Mouse (Mus musculus) forebrain, embryonic 11.5 days (tissue): Measurements from ENCODE around the gene Ppp1r35. TPM values are rescaled to one million over a fixed set of nuclear protein-coding genes. Genes with fewer than 3 reads are reported as not detected.

Experiments used
- ATAC-seq: fragments of 200-750 bp; cut with Nextera tagmentation; replicated peaks from 2 replicates; pipeline ENCODE4 v1.8.0; 2017; ENCODE audit warnings: moderate TSS enrichment; ENCODE audit not compliant: low FRiP score
- DNase-seq: peaks from one replicate; pipeline ENCODE4 v3.0.0-alpha.2; 2017; ENCODE audit warnings: low spot score
- H3K27ac ChIP-seq: fragments of 300-500 bp; sonication (generic); 2 replicates; pipeline ENCODE4 v1.5.1; 2014; ENCODE audit warnings: low read depth, low read length
- H3K27me3 ChIP-seq: fragments of 300-500 bp; sonication (generic); 2 replicates; pipeline ENCODE4 v1.6.1; 2014; ENCODE audit warnings: mild to moderate bottlenecking, low read length, mixed read lengths; ENCODE audit not compliant: control insufficient read depth, insufficient read depth
- H3K36me3 ChIP-seq: fragments of 300-500 bp; sonication (generic); 2 replicates; pipeline ENCODE4 v1.6.1; 2014; ENCODE audit warnings: mild to moderate bottlenecking, low read length, moderate library complexity, mixed read lengths; ENCODE audit not compliant: control insufficient read depth, insufficient read depth
- H3K4me1 ChIP-seq: fragments of 300-500 bp; sonication (generic); replicated peaks from 2 replicates; pipeline ENCODE4 v1.6.1; 2014; ENCODE audit warnings: low read length, mixed read lengths; ENCODE audit not compliant: control insufficient read depth, insufficient read depth
- H3K4me2 ChIP-seq: fragments of 300-500 bp; sonication (generic); 2 replicates; pipeline ENCODE4 v1.6.1; 2014; ENCODE audit warnings: low read depth, mild to moderate bottlenecking, low read length, moderate library complexity, mixed read lengths; ENCODE audit not compliant: severe bottlenecking
- H3K4me3 ChIP-seq: fragments of 300-500 bp; sonication (generic); 2 replicates; pipeline ENCODE4 v1.5.1; 2014; ENCODE audit warnings: low read depth, low read length
- H3K9ac ChIP-seq: fragments of 300-500 bp; sonication (generic); 2 replicates; pipeline ENCODE4 v1.6.1; 2014; ENCODE audit warnings: low read length
- H3K9me3 ChIP-seq: fragments of 300-500 bp; sonication (generic); 2 replicates; pipeline ENCODE4 v1.6.1; 2016; ENCODE audit warnings: low read length, mixed read lengths; ENCODE audit not compliant: control insufficient read depth
- WGBS: fragments of 180-500 bp; shearing (Covaris S2); extraction: QIAGEN DNeasy Blood & Tissue Kit; methylation state at CpG from one replicate; pipeline ENCODE4 v1.1.7; 2014; 5-methylcytosine and 5-hydroxymethylcytosine counted together
- polyA plus RNA-seq: library from polyadenylated mRNA; unstranded; fragments of >200 nt; fragmentation: Nextera tagmentation; extraction: Ambion mirVana; gene quantifications from 2 replicates; pipeline ENCODE4 v1.2.1, GENCODE M21; 2014

Gene Ppp1r35
- polyA plus RNA-seq, 1 experiment from 2014 or later = 72.8 TPM

- Histone ChIP-seq H3K9me3 (no peaks in the 10 kb centered on the region), H3K4me2 (peak within 1 kb of the TSS; percentile 85), H3K4me1 (peaks cover 24% of the 10 kb centered on the region), H3K27ac (peak within 1 kb of the TSS; percentile 48; the same call in 1 of the 2 replicates), H3K9ac (peak within 1 kb of the TSS; percentile 74), H3K27me3 (no peaks in the 10 kb centered on the region), H3K36me3 (no peaks in the 10 kb centered on the region), H3K4me3 (peak within 1 kb of the TSS; percentile 71)
- WGBS = under 1% methylated on average over 53 of the region's 71 CpGs
- peak; percentile 80 for ATAC-seq
- peak; percentile 93 for DNase-seq
Observed at GRCm38 (mm10) chr5:137741023-137741931, 37.4 kb upstream of the Ppp1r35 start, which contains the start of gene Nyap1. Gene Nyap1 (minus strand): TSS chr5:137741607.

GRCm38 (mm10) chr5:137742048-137742447 is 36.6 kb upstream of the Ppp1r35 start:
- no peaks in the 10 kb centered on the region for H3K27me3 ChIP-seq
- H3K27ac ChIP-seq = no peak overlapping the region
- ATAC-seq (no peak), DNase-seq (no peak)
- H3K4me3 ChIP-seq = no peak overlapping the region
- H3K36me3 ChIP-seq = no peaks in the 10 kb centered on the region
- H3K9ac ChIP-seq = no peak overlapping the region
- 63% methylated on average over 10 of the region's 10 CpGs for WGBS
- no peak overlapping the region; the same call in 1 of the 2 replicates for H3K4me2 ChIP-seq
- H3K9me3 ChIP-seq = no peaks in the 10 kb centered on the region
- H3K4me1 ChIP-seq = peaks cover 24% of the 10 kb centered on the region

- Histone ChIP-seq H3K9ac (no peak overlapping the region), H3K27me3 (no peaks in the 10 kb centered on the region), H3K36me3 (no peaks in the 10 kb centered on the region), H3K27ac (no peak overlapping the region), H3K9me3 (no peaks in the 10 kb centered on the region), H3K4me1 (peaks cover 29% of the 10 kb centered on the region), H3K4me3 (no peak overlapping the region), H3K4me2 (no peak overlapping the region)
- WGBS = 88% methylated on average over 6 of the region's 6 CpGs
- no peak for ATAC-seq
- DNase-seq = no peak
Observed at GRCm38 (mm10) chr5:137742836-137743235, 35.8 kb upstream of the Ppp1r35 start.

- Histone ChIP-seq H3K4me2 (no peak overlapping the region), H3K9ac (no peak overlapping the region), H3K9me3 (no peaks in the 10 kb centered on the region), H3K4me1 (peaks cover 23% of the 10 kb centered on the region), H3K36me3 (no peaks in the 10 kb centered on the region), H3K27ac (no peak overlapping the region), H3K27me3 (no peaks in the 10 kb centered on the region), H3K4me3 (no peak overlapping the region)
- 88% methylated on average over 7 of the region's 7 CpGs for WGBS
- DNase-seq (no peak), ATAC-seq (no peak)
Observed at GRCm38 (mm10) chr5:137744197-137744596, 34.5 kb upstream of the Ppp1r35 start.

- Histone ChIP-seq H3K4me3 (peak within 1 kb of the TSS; percentile 69), H3K27ac (peak within 1 kb of the TSS; percentile 90), H3K27me3 (no peaks in the 10 kb centered on the region), H3K36me3 (no peaks in the 10 kb centered on the region), H3K4me1 (peaks cover 18% of the 10 kb centered on the region), H3K9me3 (no peaks in the 10 kb centered on the region), H3K9ac (peak within 1 kb of the TSS; percentile 84), H3K4me2 (peak within 1 kb of the TSS; percentile 98)
- WGBS = 6% methylated on average over 28 of the region's 28 CpGs
- peak; percentile 95 for DNase-seq
- ATAC-seq = peak; percentile 85
Observed at GRCm38 (mm10) chr5:137745214-137746171, 33.2 kb upstream of the Ppp1r35 start, which contains the start of gene Tsc22d4. Gene Tsc22d4 (plus strand): TSS chr5:137745730.

GRCm38 (mm10) chr5:137746282-137746850 is 32.3 kb upstream of the Ppp1r35 start:
- peaks cover 16% of the 10 kb centered on the region for H3K4me1 ChIP-seq
- H3K27ac ChIP-seq = peak overlapping the region; percentile 90
- ATAC-seq (peak; percentile 49), DNase-seq (peak; percentile 85)
- H3K36me3 ChIP-seq = no peaks in the 10 kb centered on the region
- H3K27me3 ChIP-seq = no peaks in the 10 kb centered on the region
- H3K9ac ChIP-seq = peak overlapping the region; percentile 84
- peak overlapping the region; percentile 98 for H3K4me2 ChIP-seq
- under 1% methylated on average over 20 of the region's 20 CpGs for WGBS
- peak overlapping the region; percentile 69 for H3K4me3 ChIP-seq
- no peaks in the 10 kb centered on the region for H3K9me3 ChIP-seq

- Histone ChIP-seq H3K27ac (peak overlapping the region; percentile 90), H3K4me1 (peaks cover 14% of the 10 kb centered on the region), H3K9me3 (no peaks in the 10 kb centered on the region), H3K36me3 (no peaks in the 10 kb centered on the region), H3K4me2 (peak overlapping the region; percentile 98), H3K27me3 (no peaks in the 10 kb centered on the region), H3K9ac (peak overlapping the region; percentile 84), H3K4me3 (peak overlapping the region; percentile 69)
- ATAC-seq (no peak), DNase-seq (peak; percentile 69)
- WGBS = under 1% methylated on average over 15 of the region's 16 CpGs
Observed at GRCm38 (mm10) chr5:137746851-137747325, 31.8 kb upstream of the Ppp1r35 start.
